Mouse (Mus musculus) liver, embryonic 13.5 days (tissue): Measurements from ENCODE around the gene Mettl6. TPM values are rescaled to one million over a fixed set of nuclear protein-coding genes. Genes with fewer than 3 reads are reported as not detected.
"Not testable (repeated sequence)": the region's sequence is repeated elsewhere in the genome, so short reads cannot be mapped to it uniquely, and the experiment has no call there.

Experiments used
- ATAC-seq: fragments of 200-750 bp; cut with Nextera tagmentation; 2 replicates; pipeline ENCODE4 v1.8.0; 2017; ENCODE audit warnings: low read depth, mild to moderate bottlenecking, moderate number of reproducible peaks, moderate library complexity
- DNase-seq: peaks from one replicate; pipeline ENCODE4 v3.0.0; 2022
- H3K27ac ChIP-seq: fragments of 300-500 bp; sonication (generic); 2 replicates; pipeline ENCODE4 v1.5.1; 2015; ENCODE audit warnings: moderate library complexity, mild to moderate bottlenecking, inconsistent platforms
- H3K27me3 ChIP-seq: fragments of 300-500 bp; sonication (generic); 2 replicates; pipeline ENCODE4 v1.6.1; 2015; ENCODE audit warnings: mild to moderate bottlenecking, inconsistent platforms
- H3K36me3 ChIP-seq: fragments of 300-500 bp; sonication (generic); 2 replicates; pipeline ENCODE4 v1.6.1; 2015; ENCODE audit warnings: mild to moderate bottlenecking, inconsistent platforms
- H3K4me1 ChIP-seq: fragments of 300-500 bp; sonication (generic); replicated peaks from 2 replicates; pipeline ENCODE4 v1.6.1; 2015; ENCODE audit warnings: inconsistent platforms
- H3K4me2 ChIP-seq: fragments of 300-500 bp; sonication (generic); 2 replicates; pipeline ENCODE4 v1.6.1; 2015; ENCODE audit warnings: inconsistent platforms, mild to moderate bottlenecking, moderate library complexity
- H3K4me3 ChIP-seq: fragments of 300-500 bp; sonication (generic); replicated peaks from 2 replicates; pipeline ENCODE4 v1.5.1; 2015; ENCODE audit warnings: mild to moderate bottlenecking, inconsistent platforms
- H3K9ac ChIP-seq: fragments of 300-500 bp; sonication (generic); 2 replicates; pipeline ENCODE4 v1.6.1; 2015; ENCODE audit warnings: mild to moderate bottlenecking, inconsistent platforms
- H3K9me3 ChIP-seq: fragments of 300-500 bp; sonication (generic); replicated peaks from 2 replicates; pipeline ENCODE4 v1.6.1; 2016; ENCODE audit warnings: inconsistent platforms
- WGBS: fragments of 180-500 bp; shearing (Covaris S2); methylation state at CpG from one replicate; pipeline ENCODE4 v1.1.7; 2015; ENCODE audit not compliant: insufficient replicate concordance; 5-methylcytosine and 5-hydroxymethylcytosine counted together
- polyA plus RNA-seq: library from polyadenylated mRNA; unstranded; fragments of >200 nt; fragmentation: Nextera tagmentation; extraction: Ambion mirVana; gene quantifications from 2 replicates; pipeline ENCODE4 v1.2.1, GENCODE M21; 2015

The Mettl6 gene
- polyA plus RNA-seq, 1 experiment from 2014 or later: 36.5 TPM

GRCm38 (mm10) chr14:31472451-31473061, 22.3 kb downstream of the Mettl6 start:
- Histone ChIP-seq H3K9me3 (no peaks in the 10 kb centered on the region), H3K27ac (no peak overlapping the region), H3K4me3 (no peak overlapping the region), H3K27me3 (no peaks in the 10 kb centered on the region), H3K4me1 (no peaks in the 10 kb centered on the region), H3K36me3 (no peaks in the 10 kb centered on the region), H3K4me2 (no peak overlapping the region), H3K9ac (no peak overlapping the region)
- DNase-seq (peak; percentile 34), ATAC-seq (no peak)
- 4% methylated on average over 5 of the region's 5 CpGs for WGBS

- DNase-seq (no peak), ATAC-seq (no peak)
- Histone ChIP-seq H3K27me3 (no peaks in the 10 kb centered on the region), H3K9me3 (no peaks in the 10 kb centered on the region), H3K4me2 (no peak overlapping the region), H3K4me1 (no peaks in the 10 kb centered on the region), H3K9ac (no peak overlapping the region), H3K4me3 (no peak overlapping the region), H3K27ac (no peak overlapping the region), H3K36me3 (no peaks in the 10 kb centered on the region)
- WGBS: 44% methylated on average over 4 of the region's 4 CpGs
Measured at GRCm38 (mm10) chr14:31469711-31470110, 25.1 kb downstream of the Mettl6 start.

DNA sequence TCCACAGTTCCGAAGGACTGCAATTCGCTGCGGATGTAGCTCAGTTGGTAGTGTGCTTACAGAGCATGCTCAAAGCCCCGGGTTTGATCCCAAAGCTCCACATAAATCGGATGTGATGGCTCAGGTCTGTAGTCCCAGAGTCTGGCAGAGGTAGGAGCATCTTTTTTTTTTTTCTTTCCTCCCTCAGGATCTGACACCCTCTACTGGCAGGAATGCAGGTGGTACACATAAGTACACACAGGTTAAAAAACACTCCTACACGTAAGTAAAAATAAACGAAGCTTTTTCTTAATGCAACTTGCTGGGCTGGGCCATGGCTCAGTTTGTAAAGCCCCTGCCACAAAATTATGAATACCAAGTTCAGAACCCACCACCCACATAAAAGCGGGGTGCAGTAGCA, 30.7 kb downstream of the Mettl6 start:
- H3K27me3 ChIP-seq: no peaks in the 10 kb centered on the region
- H3K36me3 ChIP-seq: no peaks in the 10 kb centered on the region
- no peak overlapping the region for H3K4me3 ChIP-seq
- H3K9me3 ChIP-seq: no peaks in the 10 kb centered on the region
- 61% methylated on average over 8 of the region's 8 CpGs for WGBS
- DNase-seq (no peak), ATAC-seq (no peak)
- no peaks in the 10 kb centered on the region for H3K4me1 ChIP-seq
- H3K27ac ChIP-seq: no peak overlapping the region
- no peak overlapping the region for H3K4me2 ChIP-seq
- H3K9ac ChIP-seq: no peak overlapping the region

- H3K27ac ChIP-seq: no peak overlapping the region
- H3K4me2 ChIP-seq: no peak overlapping the region
- no peak overlapping the region for H3K9ac ChIP-seq
- no peak overlapping the region for H3K4me3 ChIP-seq
- H3K27me3 ChIP-seq: no peaks in the 10 kb centered on the region
- DNase-seq (no peak), ATAC-seq (no peak)
- 80% methylated on average over 6 of the region's 6 CpGs for WGBS
- no peaks in the 10 kb centered on the region for H3K4me1 ChIP-seq
- H3K9me3 ChIP-seq: no peaks in the 10 kb centered on the region
- H3K36me3 ChIP-seq: no peaks in the 10 kb centered on the region
Measured at GRCm38 (mm10) chr14:31462886-31463285, 32.0 kb downstream of the Mettl6 start.

- not testable (repeated sequence) for H3K27ac ChIP-seq, ATAC-seq
Measured at GRCm38 (mm10) chr14:31462226-31462625, 32.6 kb downstream of the Mettl6 start.

GRCm38 (mm10) chr14:31458006-31458405, 36.8 kb downstream of the Mettl6 start:
- no peaks in the 10 kb centered on the region for H3K36me3 ChIP-seq
- H3K27me3 ChIP-seq: no peaks in the 10 kb centered on the region
- H3K4me2 ChIP-seq: no peak overlapping the region
- no peak for ATAC-seq
- H3K9me3 ChIP-seq: no peaks in the 10 kb centered on the region
- peaks cover 9% of the 10 kb centered on the region; the same call in 1 of the 2 replicates for H3K4me1 ChIP-seq
- H3K9ac ChIP-seq: no peak overlapping the region
- DNase-seq: no peak
- WGBS: 85% methylated on average over 12 of the region's 12 CpGs
- no peak overlapping the region for H3K4me3 ChIP-seq
- H3K27ac ChIP-seq: no peak overlapping the region

More at GRCm38 (mm10) chr14:31462226-31462625, 32.6 kb downstream of the Mettl6 start:
- H3K9ac ChIP-seq, H3K36me3 ChIP-seq, H3K27me3 ChIP-seq, H3K4me1 ChIP-seq, H3K4me2 ChIP-seq, H3K4me3 ChIP-seq, DNase-seq, H3K9me3 ChIP-seq: not testable (repeated sequence)
- WGBS: 63% methylated on average over 5 of the region's 5 CpGs

DNA sequence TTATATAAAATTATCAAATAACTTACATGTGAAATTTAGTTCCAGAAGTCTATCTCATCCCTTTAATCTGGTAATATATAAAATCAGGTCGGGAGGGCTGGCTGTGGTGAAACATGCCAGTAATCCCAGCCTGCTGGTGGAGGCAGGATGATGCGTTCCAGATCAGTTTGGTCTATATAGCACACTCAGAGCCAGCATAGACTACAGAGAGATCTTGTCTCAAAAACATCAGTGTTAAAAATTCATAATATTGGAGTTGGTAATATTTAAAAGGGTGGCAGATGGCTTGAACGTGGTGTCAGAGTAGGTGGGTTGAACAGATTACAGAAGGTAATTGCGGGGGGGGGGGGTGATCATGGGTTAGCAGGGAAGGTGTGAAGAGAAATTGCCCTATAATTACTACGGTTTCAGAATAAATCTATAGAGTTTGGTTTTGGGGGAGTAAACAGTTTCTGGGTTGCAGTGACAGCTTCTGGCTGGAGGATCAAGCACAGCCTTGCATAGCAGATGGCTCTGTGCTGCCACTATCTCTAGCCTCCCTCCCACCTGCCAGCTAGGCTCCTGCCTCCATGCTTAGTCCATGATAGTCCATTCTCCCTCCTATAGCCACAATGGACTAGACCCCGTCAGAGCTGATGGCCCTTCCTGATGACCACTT, 38.6 kb downstream of the Mettl6 start:
- Histone ChIP-seq H3K4me1 (peaks cover 9% of the 10 kb centered on the region; the same call in 1 of the 2 replicates), H3K27me3 (no peaks in the 10 kb centered on the region), H3K27ac (no peak overlapping the region), H3K36me3 (no peaks in the 10 kb centered on the region), H3K9me3 (no peaks in the 10 kb centered on the region), H3K9ac (no peak overlapping the region), H3K4me3 (no peak overlapping the region), H3K4me2 (no peak overlapping the region)
- WGBS: 59% methylated on average over 6 of the region's 6 CpGs
- ATAC-seq: no peak
- DNase-seq: no peak

GRCm38 (mm10) chr14:31454849-31455566, 39.8 kb downstream of the Mettl6 start:
- Histone ChIP-seq H3K27ac (no peak overlapping the region), H3K36me3 (no peaks in the 10 kb centered on the region), H3K27me3 (no peaks in the 10 kb centered on the region), H3K9me3 (no peaks in the 10 kb centered on the region), H3K4me2 (no peak overlapping the region), H3K4me3 (no peak overlapping the region), H3K9ac (no peak overlapping the region), H3K4me1 (peaks cover 9% of the 10 kb centered on the region; the same call in 1 of the 2 replicates)
- WGBS: 76% methylated on average over 8 of the region's 8 CpGs
- ATAC-seq (no peak), DNase-seq (no peak)

DNA sequence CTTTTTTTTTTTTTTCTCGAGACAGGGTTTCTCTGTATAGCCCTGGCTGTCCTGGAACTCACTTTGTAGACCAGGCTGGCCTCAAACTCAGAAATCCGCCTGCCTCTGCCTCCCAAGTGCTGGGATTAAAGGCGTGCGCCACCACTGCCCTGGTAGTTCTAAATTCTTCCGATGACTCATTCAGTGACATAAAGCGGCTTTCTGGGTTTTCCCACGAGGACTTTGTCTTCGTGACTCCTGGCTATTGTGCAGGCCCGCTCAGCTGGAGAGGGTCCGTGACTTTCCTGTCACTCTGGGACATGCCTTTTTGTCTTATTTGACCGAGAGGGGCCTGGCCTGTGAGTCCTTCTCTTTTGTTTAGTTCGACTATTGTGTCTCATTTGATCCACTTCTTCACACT, 40.9 kb downstream of the Mettl6 start:
- not testable (repeated sequence) for H3K9ac ChIP-seq, H3K4me1 ChIP-seq, H3K27ac ChIP-seq, H3K4me3 ChIP-seq, H3K27me3 ChIP-seq, H3K9me3 ChIP-seq, DNase-seq, ATAC-seq, H3K36me3 ChIP-seq, H3K4me2 ChIP-seq
- 75% methylated on average over 12 of the region's 12 CpGs for WGBS

GRCm38 (mm10) chr14:31448994-31449393, 45.8 kb downstream of the Mettl6 start:
- H3K4me1 ChIP-seq: peaks cover 6% of the 10 kb centered on the region; the same call in 1 of the 2 replicates
- ATAC-seq (no peak), DNase-seq (no peak)
- H3K9me3 ChIP-seq: no peaks in the 10 kb centered on the region
- H3K27me3 ChIP-seq: no peaks in the 10 kb centered on the region
- H3K9ac ChIP-seq: no peak overlapping the region
- 59% methylated on average over 5 of the region's 5 CpGs for WGBS
- H3K36me3 ChIP-seq: no peaks in the 10 kb centered on the region
- H3K4me2 ChIP-seq: no peak overlapping the region
- no peak overlapping the region for H3K27ac ChIP-seq
- H3K4me3 ChIP-seq: no peak overlapping the region

DNA sequence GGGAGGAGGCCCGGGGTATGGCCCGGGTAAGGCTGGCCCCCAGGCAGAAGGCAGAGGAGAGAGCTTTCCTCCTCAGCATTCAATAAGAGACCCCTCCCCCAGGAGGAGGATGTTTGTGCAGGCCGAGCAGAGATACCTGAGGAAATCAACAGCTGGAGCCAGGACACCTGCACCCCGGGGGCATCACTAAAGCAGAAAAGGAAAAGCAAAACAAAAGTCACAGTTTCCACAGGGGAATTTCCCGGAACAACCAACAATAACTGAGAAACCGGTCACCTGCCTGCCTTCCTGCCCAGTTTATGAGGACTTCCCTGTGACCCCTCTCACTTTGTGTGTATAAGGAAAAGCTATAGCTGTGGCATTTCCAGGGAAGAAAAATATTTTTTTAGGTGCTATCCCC, 51.2 kb downstream of the Mettl6 start:
- Histone ChIP-seq H3K27ac (no peak overlapping the region), H3K4me1 (no peaks in the 10 kb centered on the region), H3K9ac (no peak overlapping the region), H3K4me2 (no peak overlapping the region), H3K9me3 (no peaks in the 10 kb centered on the region), H3K4me3 (no peak overlapping the region), H3K36me3 (no peaks in the 10 kb centered on the region), H3K27me3 (no peaks in the 10 kb centered on the region)
- WGBS: 68% methylated on average over 6 of the region's 6 CpGs
- ATAC-seq (no peak), DNase-seq (no peak)
